Mouse (Mus musculus): ENCODE measurements at regions not wholly inside any gene's neighbourhood (a gene's known extent, or its start where the extent isn't known, plus 50 kb on each side); places are given as distances from the start of the nearest gene placed in this dataset.

DNA sequence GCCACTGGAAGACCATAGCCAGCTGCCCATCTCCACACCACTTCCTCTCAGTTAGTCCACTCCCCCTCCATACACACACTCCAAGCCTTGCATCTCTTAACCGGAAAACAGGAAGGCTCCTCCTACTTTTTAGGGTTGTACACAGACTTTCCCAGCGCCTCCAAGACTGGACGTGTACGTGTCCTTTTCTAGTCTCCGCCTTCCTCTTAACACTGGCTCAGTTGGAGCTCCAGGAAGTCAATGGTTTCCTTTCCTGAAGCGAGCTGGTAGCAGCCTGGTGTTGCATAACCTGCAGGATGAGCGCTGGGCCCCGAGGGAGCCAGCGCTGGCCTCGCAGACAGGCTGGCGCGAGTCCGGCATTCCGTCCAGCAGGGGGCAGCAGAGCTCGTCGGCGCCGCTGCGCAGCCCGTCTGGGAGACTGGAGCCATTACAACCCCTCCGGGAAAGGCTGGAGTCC lies 95.5 kb upstream of the Oxgr1 start:
- Histone ChIP-seq H3K79me2 (ENCODE audit: control insufficient read depth, insufficient read depth) (no peaks in the 10 kb centered on the region), H3K4me2 (ENCODE audit: low read depth) (peak overlapping the region; percentile 57), H3K4me3 (no peak overlapping the region), H3ac (ENCODE audit: control insufficient read depth, insufficient read length) (no peak overlapping the region), H3K27me3 (ENCODE audit: control insufficient read depth, insufficient read depth, insufficient read length) (no peaks in the 10 kb centered on the region), H3K36me3 (ENCODE audit: control insufficient read depth, insufficient read depth) (no peaks in the 10 kb centered on the region)
- TF ChIP-seq POLR2A (IDR thresholded peaks at IDR 0.05; ENCODE audit: insufficient read length, low read depth) (no peak), CEBPB (IDR thresholded peaks at IDR 0.05; ENCODE audit: insufficient read depth, poor library complexity, severe bottlenecking) (peak; percentile 82), E2F4 (IDR thresholded peaks at IDR 0.05; ENCODE audit: insufficient read depth) (no peak), MYOD1 (IDR thresholded peaks at IDR 0.05; ENCODE audit: control insufficient read depth in 1 of 3, insufficient read length in 2 of 3, low read depth in 2 of 3) (peak in 1 of 3 experiments; percentile 3), POLR2AphosphoS2 (IDR thresholded peaks at IDR 0.05; ENCODE audit: insufficient read length, low read depth) (no peak)

DNA sequence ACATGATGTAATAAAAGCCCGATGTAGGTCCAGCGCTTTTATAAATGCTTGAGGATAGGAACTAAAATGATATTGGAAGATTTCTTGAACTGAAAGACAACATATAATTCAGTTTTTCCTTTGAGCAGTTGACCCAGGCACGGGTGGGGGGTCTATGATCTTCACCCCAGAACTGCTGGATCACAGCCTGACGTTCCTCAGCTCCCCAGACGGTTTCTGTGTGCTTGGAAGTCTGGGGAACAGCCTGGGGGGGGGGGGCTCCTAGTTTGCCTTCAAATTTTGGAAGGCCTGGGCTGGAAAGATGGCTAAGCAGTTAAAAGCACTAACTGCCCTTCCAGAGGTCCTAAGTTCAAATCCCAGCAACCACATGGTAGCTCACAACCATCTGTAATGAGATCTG lies 96.3 kb upstream of the Oxgr1 start:
- Histone ChIP-seq H3K79me2 (ENCODE audit: control insufficient read depth, insufficient read depth) (no peaks in the 10 kb centered on the region), H3K4me3 (no peak overlapping the region), H3ac (ENCODE audit: control insufficient read depth, insufficient read length) (no peak overlapping the region), H3K4me2 (ENCODE audit: low read depth) (no peak overlapping the region), H3K27me3 (ENCODE audit: control insufficient read depth, insufficient read depth, insufficient read length) (no peaks in the 10 kb centered on the region), H3K36me3 (ENCODE audit: control insufficient read depth, insufficient read depth) (no peaks in the 10 kb centered on the region)
- TF ChIP-seq MYOD1 (IDR thresholded peaks at IDR 0.05; ENCODE audit: control insufficient read depth in 1 of 3, insufficient read length in 2 of 3, low read depth in 2 of 3) (no peak), MYOG (IDR thresholded peaks at IDR 0.05; ENCODE audit: control insufficient read depth in 1 of 3, insufficient read depth in 1 of 3, insufficient read length in 2 of 3, low read depth in 2 of 3) (no peak), POLR2AphosphoS2 (IDR thresholded peaks at IDR 0.05; ENCODE audit: insufficient read length, low read depth) (no peak), TCF3 (IDR thresholded peaks at IDR 0.05; ENCODE audit: insufficient read length, low read depth) (no peak), CEBPB (IDR thresholded peaks at IDR 0.05; ENCODE audit: insufficient read depth, poor library complexity, severe bottlenecking) (no peak), USF1 (IDR thresholded peaks at IDR 0.05; ENCODE audit: low read depth) (no peak), TCF12 (IDR thresholded peaks at IDR 0.05; ENCODE audit: insufficient read depth, poor library complexity, severe bottlenecking) (no peak), E2F4 (IDR thresholded peaks at IDR 0.05; ENCODE audit: insufficient read depth) (no peak), POLR2A (IDR thresholded peaks at IDR 0.05; ENCODE audit: insufficient read length, low read depth) (no peak)

DNA sequence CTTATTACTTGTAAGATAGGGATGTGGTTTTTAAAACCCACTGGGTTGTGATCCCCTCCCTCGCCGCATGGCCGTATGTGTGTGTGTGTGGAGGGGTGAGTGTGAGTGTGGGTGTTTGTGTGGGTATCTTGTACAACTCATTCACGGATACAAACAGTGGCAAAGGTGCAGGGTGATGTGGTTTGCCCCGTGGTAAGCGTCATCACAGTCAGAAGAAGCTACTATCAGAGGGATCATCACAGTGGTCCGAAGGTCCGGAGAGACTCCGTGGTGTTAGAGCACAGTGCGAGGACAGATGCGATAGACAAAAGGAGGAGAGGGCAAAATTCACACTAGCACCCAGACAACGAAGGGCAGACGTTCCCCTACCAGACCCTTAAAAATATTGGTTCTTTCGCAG lies 97.0 kb upstream of the Oxgr1 start:
- H3K4me3 ChIP-seq = no peak overlapping the region
- no peak overlapping the region for H3K4me2 ChIP-seq (ENCODE audit: low read depth)
- no peaks in the 10 kb centered on the region for H3K79me2 ChIP-seq (ENCODE audit: control insufficient read depth, insufficient read depth)
- no peaks in the 10 kb centered on the region for H3K27me3 ChIP-seq (ENCODE audit: control insufficient read depth, insufficient read depth, insufficient read length)
- H3ac ChIP-seq (ENCODE audit: control insufficient read depth, insufficient read length) = no peak overlapping the region
- TF ChIP-seq USF1 (IDR thresholded peaks at IDR 0.05; ENCODE audit: low read depth) (no peak), SRF (IDR thresholded peaks at IDR 0.05; ENCODE audit: control insufficient read depth, insufficient read length, low read depth) (no peak), CEBPB (IDR thresholded peaks at IDR 0.05; ENCODE audit: insufficient read depth, poor library complexity, severe bottlenecking) (no peak), REST (IDR thresholded peaks at IDR 0.05; ENCODE audit: insufficient read depth, insufficient read length) (no peak), TCF3 (IDR thresholded peaks at IDR 0.05; ENCODE audit: insufficient read length, low read depth) (no peak), MYOG (IDR thresholded peaks at IDR 0.05; ENCODE audit: control insufficient read depth in 1 of 3, insufficient read depth in 1 of 3, insufficient read length in 2 of 3, low read depth in 2 of 3) (no peak), TCF12 (IDR thresholded peaks at IDR 0.05; ENCODE audit: insufficient read depth, poor library complexity, severe bottlenecking) (no peak), POLR2A (IDR thresholded peaks at IDR 0.05; ENCODE audit: insufficient read length, low read depth) (no peak)
- H3K36me3 ChIP-seq (ENCODE audit: control insufficient read depth, insufficient read depth) = no peaks in the 10 kb centered on the region

DNA sequence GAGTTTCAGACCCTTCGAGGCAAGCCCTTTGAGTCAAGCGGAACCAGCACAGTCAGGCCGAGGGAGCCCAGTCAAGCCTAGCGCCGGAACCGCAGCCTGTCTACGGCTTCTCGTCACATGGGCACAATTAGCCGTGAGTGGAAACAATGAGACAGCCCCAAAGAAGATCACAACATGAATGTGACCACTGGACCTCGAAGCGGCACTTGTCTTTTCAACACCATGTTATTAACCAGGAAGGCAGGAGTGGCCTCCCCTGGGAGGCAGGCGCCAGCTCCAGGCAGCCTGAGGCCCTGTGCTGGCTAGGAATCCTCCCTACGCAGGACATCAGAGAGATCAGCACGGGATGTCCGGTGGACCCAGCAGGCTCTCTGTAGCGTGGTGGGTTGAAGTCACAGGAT lies 97.4 kb upstream of the Oxgr1 start:
- no peak overlapping the region for H3ac ChIP-seq (ENCODE audit: control insufficient read depth, insufficient read length)
- H3K27me3 ChIP-seq (ENCODE audit: control insufficient read depth, insufficient read depth, insufficient read length) = no peaks in the 10 kb centered on the region
- H3K4me2 ChIP-seq (ENCODE audit: low read depth) = no peak overlapping the region
- no peak overlapping the region for H3K4me3 ChIP-seq
- no peaks in the 10 kb centered on the region for H3K36me3 ChIP-seq (ENCODE audit: control insufficient read depth, insufficient read depth)
- no peaks in the 10 kb centered on the region for H3K79me2 ChIP-seq (ENCODE audit: control insufficient read depth, insufficient read depth)
- TF ChIP-seq MAX (IDR thresholded peaks at IDR 0.05; ENCODE audit: low read depth) = no peak
- no peak for TF ChIP-seq CEBPB (IDR thresholded peaks at IDR 0.05; ENCODE audit: insufficient read depth, poor library complexity, severe bottlenecking)
- TF ChIP-seq TCF12 (IDR thresholded peaks at IDR 0.05; ENCODE audit: insufficient read depth, poor library complexity, severe bottlenecking) = no peak
- TF ChIP-seq POLR2AphosphoS2 (IDR thresholded peaks at IDR 0.05; ENCODE audit: insufficient read length, low read depth) = no peak
- TF ChIP-seq E2F4 (IDR thresholded peaks at IDR 0.05; ENCODE audit: insufficient read depth) = no peak
- TF ChIP-seq POLR2A (IDR thresholded peaks at IDR 0.05; ENCODE audit: insufficient read length, low read depth) = no peak
- no peak for TF ChIP-seq MYOG (IDR thresholded peaks at IDR 0.05; ENCODE audit: control insufficient read depth in 1 of 3, insufficient read depth in 1 of 3, insufficient read length in 2 of 3, low read depth in 2 of 3)
- no peak for TF ChIP-seq USF1 (IDR thresholded peaks at IDR 0.05; ENCODE audit: low read depth)
- no peak for TF ChIP-seq TCF3 (IDR thresholded peaks at IDR 0.05; ENCODE audit: insufficient read length, low read depth)
- TF ChIP-seq REST (IDR thresholded peaks at IDR 0.05; ENCODE audit: insufficient read depth, insufficient read length) = no peak
- TF ChIP-seq SRF (IDR thresholded peaks at IDR 0.05; ENCODE audit: control insufficient read depth, insufficient read length, low read depth) = no peak
- no peak for TF ChIP-seq MYOD1 (IDR thresholded peaks at IDR 0.05; ENCODE audit: control insufficient read depth in 1 of 3, insufficient read length in 2 of 3, low read depth in 2 of 3)

DNA sequence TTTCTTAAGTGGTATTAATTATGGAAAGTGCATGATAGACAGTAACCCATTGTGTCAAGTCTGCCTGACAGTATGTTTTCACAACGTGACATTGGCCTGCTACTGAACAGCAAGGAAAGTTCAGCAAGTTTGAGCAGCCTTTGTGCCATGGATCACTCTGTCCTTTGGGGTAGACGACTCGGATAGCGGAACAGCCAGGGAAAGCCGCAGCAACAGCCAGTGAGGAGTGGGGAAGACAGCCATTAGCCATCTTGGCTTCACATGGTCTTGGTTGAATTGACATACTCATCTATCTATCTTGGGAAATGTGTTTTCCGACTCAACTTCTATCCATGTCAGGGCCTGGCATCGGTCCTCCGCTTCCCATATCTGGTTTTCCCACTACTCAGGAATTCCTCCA lies 98.0 kb upstream of the Oxgr1 start:
- H3K4me2 ChIP-seq (ENCODE audit: low read depth) = no peak overlapping the region
- no peaks in the 10 kb centered on the region for H3K27me3 ChIP-seq (ENCODE audit: control insufficient read depth, insufficient read depth, insufficient read length)
- no peaks in the 10 kb centered on the region for H3K79me2 ChIP-seq (ENCODE audit: control insufficient read depth, insufficient read depth)
- no peak overlapping the region for H3K4me3 ChIP-seq
- H3K36me3 ChIP-seq (ENCODE audit: control insufficient read depth, insufficient read depth) = no peaks in the 10 kb centered on the region
- TF ChIP-seq CEBPB (IDR thresholded peaks at IDR 0.05; ENCODE audit: insufficient read depth, poor library complexity, severe bottlenecking) (no peak), TCF12 (IDR thresholded peaks at IDR 0.05; ENCODE audit: insufficient read depth, poor library complexity, severe bottlenecking) (no peak), POLR2AphosphoS2 (IDR thresholded peaks at IDR 0.05; ENCODE audit: insufficient read length, low read depth) (no peak), SRF (IDR thresholded peaks at IDR 0.05; ENCODE audit: control insufficient read depth, insufficient read length, low read depth) (no peak), USF1 (IDR thresholded peaks at IDR 0.05; ENCODE audit: low read depth) (no peak), MYOG (IDR thresholded peaks at IDR 0.05; ENCODE audit: control insufficient read depth in 1 of 3, insufficient read depth in 1 of 3, insufficient read length in 2 of 3, low read depth in 2 of 3) (no peak), E2F4 (IDR thresholded peaks at IDR 0.05; ENCODE audit: insufficient read depth) (no peak), TCF3 (IDR thresholded peaks at IDR 0.05; ENCODE audit: insufficient read length, low read depth) (no peak), MYOD1 (IDR thresholded peaks at IDR 0.05; ENCODE audit: control insufficient read depth in 1 of 3, insufficient read length in 2 of 3, low read depth in 2 of 3) (no peak), MAX (IDR thresholded peaks at IDR 0.05; ENCODE audit: low read depth) (no peak), POLR2A (IDR thresholded peaks at IDR 0.05; ENCODE audit: insufficient read length, low read depth) (no peak), REST (IDR thresholded peaks at IDR 0.05; ENCODE audit: insufficient read depth, insufficient read length) (no peak)
- H3ac ChIP-seq (ENCODE audit: control insufficient read depth, insufficient read length) = no peak overlapping the region
